Comparison of ENCODE assay signal across 13 mouse cellular contexts in genomic region chr2:35504417-35504776, GRCm38 (mm10). TPM values are rescaled to one million over a fixed set of nuclear protein-coding genes. Genes with fewer than 3 reads are reported as not detected.
DNase-seq lines count a peak whose midpoint lies in the region; ATAC-seq lines count a peak whose summit lies in the region.
"Had no signal": no experiment of that assay in that cellular context is flagged by ENCODE, and none has a peak within 500 bp of the region (broad histone marks: within the 10 kb centered on the region; RNA-seq: fewer than 3 reads in every experiment).

No protein-coding gene starts in this region.

- H3K36me3 ChIP-seq in heart, embryonic 10.5 days = no peaks in the 10 kb centered on the region
- no peaks in the 10 kb centered on the region for H3K36me3 ChIP-seq in lung, embryonic 16.5 days (ENCODE audit: control insufficient read depth, insufficient read depth, low read length)
- H3K36me3 ChIP-seq in intestine, embryonic 16.5 days (ENCODE audit: control insufficient read depth, insufficient read depth, low read length) = no peaks in the 10 kb centered on the region
- H3K36me3 ChIP-seq in forebrain, embryonic 11.5 days (ENCODE audit: control insufficient read depth, insufficient read depth, low read length) = no peaks in the 10 kb centered on the region
- H3K36me3 ChIP-seq: neural tube, embryonic 13.5 days had no signal

- ATAC-seq in lung, embryonic 16.5 days (ENCODE audit: low read depth) = no peak
- ATAC-seq in intestine, embryonic 16.5 days = no peak
- 0 out of 2 replicates have a peak, but pooled peaks have one; percentile 0 for ATAC-seq in megakaryocyte progenitor cell, adult 5-6 weeks (replicated peaks; ENCODE audit: poor library complexity)
- ATAC-seq in forebrain, embryonic 11.5 days (replicated peaks; ENCODE audit: low FRiP score) = no peak
- ATAC-seq: forebrain, embryonic 13.5 days had no signal

- WGBS in heart, embryonic 10.5 days = 31% methylated on average over 7 of the region's 7 CpGs
- WGBS in lung, embryonic 16.5 days = 52% methylated on average over 7 of the region's 7 CpGs
- 55% methylated on average over 7 of the region's 7 CpGs for WGBS in intestine, embryonic 16.5 days
- 69% methylated on average over 7 of the region's 7 CpGs for WGBS in forebrain, embryonic 11.5 days

- no peak overlapping the region for H3K9ac ChIP-seq in lung, embryonic 16.5 days (ENCODE audit: low read length)
- no peak overlapping the region for H3K9ac ChIP-seq in intestine, embryonic 16.5 days (ENCODE audit: low read depth, low read length)
- no peak overlapping the region for H3K9ac ChIP-seq in forebrain, embryonic 11.5 days (ENCODE audit: low read length)
- H3K9ac ChIP-seq: forebrain, embryonic 13.5 days; neural tube, embryonic 13.5 days had no signal

- no peak for DNase-seq in heart, embryonic 10.5 days (ENCODE audit: low spot score)
- DNase-seq in heart, postnatal 25 days (ENCODE audit: low spot score) = no peak
- no peak for DNase-seq in lung, adult 18-20 months
- no peak for DNase-seq in forebrain, embryonic 11.5 days (ENCODE audit: low spot score)
- DNase-seq in layer of hippocampus, postnatal 36 days = no peak
- DNase-seq: adrenal gland, postnatal 36 days; cerebellum, postnatal 14 days had no signal

- no peak overlapping the region for H3K4me2 ChIP-seq in lung, embryonic 16.5 days (ENCODE audit: low read depth, low read length)
- H3K4me2 ChIP-seq in intestine, embryonic 16.5 days (ENCODE audit: low read depth, low read length) = no peak overlapping the region
- no peak overlapping the region for H3K4me2 ChIP-seq in forebrain, embryonic 11.5 days (ENCODE audit: low read depth, low read length, severe bottlenecking)
- H3K4me2 ChIP-seq: forebrain, embryonic 13.5 days; neural tube, embryonic 13.5 days had no signal

- H3K9me3 ChIP-seq in heart, embryonic 10.5 days = no peaks in the 10 kb centered on the region
- no peaks in the 10 kb centered on the region for H3K9me3 ChIP-seq in lung, embryonic 16.5 days (ENCODE audit: control insufficient read depth, low read length)
- no peaks in the 10 kb centered on the region for H3K9me3 ChIP-seq in intestine, embryonic 16.5 days (ENCODE audit: control insufficient read depth, low read length)
- no peaks in the 10 kb centered on the region; the same call in 1 of the 2 replicates for H3K9me3 ChIP-seq in forebrain, embryonic 11.5 days (ENCODE audit: control insufficient read depth, low read length)
- H3K9me3 ChIP-seq: forebrain, embryonic 13.5 days; neural tube, embryonic 13.5 days had no signal

- intact Hi-C loops in heart, postnatal 25 days (cut with DNase I) = no loop called here

- peak overlapping the region; percentile 1; the same call in 1 of the 2 replicates for H3K4me3 ChIP-seq in heart, embryonic 10.5 days
- H3K4me3 ChIP-seq in lung, embryonic 16.5 days (ENCODE audit: low read length) = no peak overlapping the region
- no peak overlapping the region for H3K4me3 ChIP-seq in intestine, embryonic 16.5 days (ENCODE audit: low read length)
- H3K4me3 ChIP-seq in forebrain, embryonic 11.5 days (ENCODE audit: low read depth, low read length) = no peak overlapping the region
- H3K4me3 ChIP-seq: forebrain, embryonic 13.5 days; layer of hippocampus, adult 2 months; neural tube, embryonic 13.5 days had no signal

- peaks cover 76% of the 10 kb centered on the region for H3K4me1 ChIP-seq in heart, embryonic 10.5 days
- peaks cover 37% of the 10 kb centered on the region for H3K4me1 ChIP-seq in lung, embryonic 16.5 days (replicated peaks; ENCODE audit: control insufficient read depth, insufficient read depth, low read length)
- peaks cover 36% of the 10 kb centered on the region for H3K4me1 ChIP-seq in intestine, embryonic 16.5 days (ENCODE audit: control insufficient read depth, insufficient read depth, low read length)
- H3K4me1 ChIP-seq in forebrain, embryonic 11.5 days (replicated peaks; ENCODE audit: control insufficient read depth, insufficient read depth, low read length) = no peaks in the 10 kb centered on the region

- peak overlapping the region; percentile 84 for H3K27ac ChIP-seq in heart, embryonic 10.5 days
- H3K27ac ChIP-seq in lung, embryonic 16.5 days (ENCODE audit: low read length) = peak overlapping the region; percentile 7; the same call in 1 of the 2 replicates
- H3K27ac ChIP-seq in intestine, embryonic 16.5 days (ENCODE audit: low read length) = peak overlapping the region; percentile 77
- no peak overlapping the region for H3K27ac ChIP-seq in forebrain, embryonic 11.5 days (ENCODE audit: low read depth, low read length)
- H3K27ac ChIP-seq: forebrain, embryonic 13.5 days; layer of hippocampus, adult 2 months; neural tube, embryonic 13.5 days had no signal

- no peaks in the 10 kb centered on the region for H3K27me3 ChIP-seq in heart, embryonic 10.5 days (ENCODE audit: insufficient read depth, poor library complexity, severe bottlenecking)
- no peaks in the 10 kb centered on the region for H3K27me3 ChIP-seq in lung, embryonic 16.5 days (ENCODE audit: control insufficient read depth, insufficient read depth, low read depth, low read length)
- H3K27me3 ChIP-seq in intestine, embryonic 16.5 days (replicated peaks; ENCODE audit: control insufficient read depth, insufficient read depth, low read length) = no peaks in the 10 kb centered on the region
- no peaks in the 10 kb centered on the region for H3K27me3 ChIP-seq in forebrain, embryonic 11.5 days (ENCODE audit: control insufficient read depth, insufficient read depth, low read length)
- H3K27me3 ChIP-seq: forebrain, embryonic 13.5 days; neural tube, embryonic 13.5 days had no signal

RNA-seq across cellular contexts. Expression of gene Ggta1, which starts 41.4 kb away (rescaled TPM):
- 30.4 and 51.3 TPM in 2 replicates for polyA plus RNA-seq in heart, embryonic 10.5 days (2016; fragmentation: Nextera tagmentation; extraction: Ambion mirVana)
- total RNA-seq in heart, postnatal 25 days (2021) = 10 to 100 TPM; 20.4 to 23.7 TPM
- 21.6 and 21.9 TPM in 2 replicates for polyA plus RNA-seq in lung, embryonic 16.5 days (2015; fragmentation: Nextera tagmentation; extraction: Ambion mirVana)
- polyA plus RNA-seq in intestine, embryonic 16.5 days (2015; fragmentation: Nextera tagmentation; extraction: Ambion mirVana) = 13.9 and 14.6 TPM in 2 replicates
- total RNA-seq in megakaryocyte progenitor cell, adult 5-6 weeks (2015) = 50.8 and 54.4 TPM in 2 replicates
- total RNA-seq in megakaryocyte progenitor cell, adult 5-6 weeks (2017) = 72.0 and 77.3 TPM in 2 replicates
- 5.1 and 7.2 TPM in 2 replicates for polyA plus RNA-seq in forebrain, embryonic 11.5 days (2014; fragmentation: Nextera tagmentation; extraction: Ambion mirVana)
- total RNA-seq in layer of hippocampus, postnatal 36 days (2021) = 1 to 10 TPM; 1.7 to 2.6 TPM

RNA-seq across cellular contexts. Expression of gene Dab2ip, which starts 53.7 kb away (rescaled TPM):
- 47.6 and 49.0 TPM in 2 replicates for polyA plus RNA-seq in heart, embryonic 10.5 days (2016; fragmentation: Nextera tagmentation; extraction: Ambion mirVana)
- total RNA-seq in heart, postnatal 25 days (2021) = 10 to 100 TPM; 46.0 to 52.1 TPM
- polyA plus RNA-seq in lung, embryonic 16.5 days (2015; fragmentation: Nextera tagmentation; extraction: Ambion mirVana) = 30.9 and 34.2 TPM in 2 replicates
- 27.0 and 28.7 TPM in 2 replicates for polyA plus RNA-seq in intestine, embryonic 16.5 days (2015; fragmentation: Nextera tagmentation; extraction: Ambion mirVana)
- 3.9 and 4.0 TPM in 2 replicates for total RNA-seq in megakaryocyte progenitor cell, adult 5-6 weeks (2015)
- total RNA-seq in megakaryocyte progenitor cell, adult 5-6 weeks (2017) = 3.0 and 4.1 TPM in 2 replicates
- 51.5 and 52.2 TPM in 2 replicates for polyA plus RNA-seq in forebrain, embryonic 11.5 days (2014; fragmentation: Nextera tagmentation; extraction: Ambion mirVana)
- 100 to 1,000 TPM; 102 to 108 TPM for total RNA-seq in layer of hippocampus, postnatal 36 days (2021)
